Mouse (Mus musculus): ENCODE data around the gene Pgm5.

DNA sequence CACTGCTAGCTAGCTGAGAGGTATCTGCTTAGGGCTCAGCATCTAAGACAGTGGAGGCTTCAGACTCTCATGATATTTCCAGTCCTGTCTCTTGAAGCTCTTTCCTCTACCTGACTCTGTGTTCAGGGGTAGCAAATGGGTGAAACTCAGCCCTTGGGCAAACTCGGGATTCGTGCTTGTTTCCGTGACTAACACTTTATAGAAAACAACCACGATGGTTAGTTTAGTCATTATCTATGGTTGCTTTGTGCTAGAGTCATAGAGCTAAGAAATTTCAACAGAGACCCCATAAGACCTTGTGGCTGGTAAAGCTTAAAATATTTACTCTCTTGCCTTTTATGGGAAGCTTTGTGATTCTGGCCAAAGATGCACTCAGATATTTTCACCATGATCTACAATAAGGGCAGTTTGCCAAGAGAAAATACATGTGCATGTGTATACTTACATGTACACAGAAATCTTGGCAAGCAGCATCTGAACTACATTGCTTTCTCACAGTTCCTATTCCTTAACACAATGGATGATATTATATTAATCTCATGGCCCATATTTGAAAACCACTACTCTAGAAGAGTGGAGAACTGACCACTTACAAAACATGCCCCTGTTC is 115.3 kb downstream of the Pgm5 start:
- TF ChIP-seq CTCF (IDR thresholded peaks at IDR 0.05 in 2 of 3, conservative IDR thresholded peaks at IDR 0.05 in 1 of 3; ENCODE audit: control insufficient read depth in 1 of 3, insufficient read depth in 1 of 3, low read depth in 2 of 3, low read length in 3 of 3, poor library complexity in 1 of 3, severe bottlenecking in 1 of 3) (no peak), POLR2A (IDR thresholded peaks at IDR 0.05; ENCODE audit: control insufficient read depth in 1 of 2, insufficient read depth in 1 of 2, low read depth in 1 of 2, low read length in 2 of 2, poor library complexity in 1 of 2) (no peak), EP300 (IDR thresholded peaks at IDR 0.05; ENCODE audit: low read depth in 1 of 2, low read length in 2 of 2) (no peak), RCOR1 (IDR thresholded peaks at IDR 0.05; ENCODE audit: low read depth, low read length) (no peak), USF2 (IDR thresholded peaks at IDR 0.05; ENCODE audit: borderline replicate concordance in 1 of 2, insufficient read depth in 1 of 2, low read depth in 1 of 2, low read length in 2 of 2) (no peak), KAT2A (conservative IDR thresholded peaks at IDR 0.05; ENCODE audit: low read depth, low read length) (no peak), USF1 (IDR thresholded peaks at IDR 0.05; ENCODE audit: low read depth, low read length) (no peak), UBTF (IDR thresholded peaks at IDR 0.05; ENCODE audit: borderline replicate concordance, insufficient read depth, low read depth, low read length) (no peak), ELF1 (IDR thresholded peaks at IDR 0.05; ENCODE audit: low read depth, low read length) (no peak), HCFC1 (IDR thresholded peaks at IDR 0.05; ENCODE audit: low read depth, low read length) (no peak), CHD1 (IDR thresholded peaks at IDR 0.05; ENCODE audit: low read depth, low read length) (no peak)

Measured in MEL (cell line).